Mouse (Mus musculus): ENCODE data around the gene Tnrc6a.

Tnrc6a gene

GRCm38 (mm10) chr7:123193201-123193600, 69.5 kb downstream of the Tnrc6a start:
- no peak for DNase-seq

- peak in 1 of 2 experiments; percentile 37 for DNase-seq
Observed at GRCm38 (mm10) chr7:123194696-123195095, 71.0 kb downstream of the Tnrc6a start.

- no peak for DNase-seq
Observed at GRCm38 (mm10) chr7:123196432-123196831, 72.7 kb downstream of the Tnrc6a start.

GRCm38 (mm10) chr7:123198695-123199094, 75.0 kb downstream of the Tnrc6a start:
- DNase-seq = no peak

GRCm38 (mm10) chr7:123199151-123199550, 75.5 kb downstream of the Tnrc6a start:
- no peak for DNase-seq

GRCm38 (mm10) chr7:123199656-123200206, 76.0 kb downstream of the Tnrc6a start:
- no peak for DNase-seq

- DNase-seq = no peak
Observed at GRCm38 (mm10) chr7:123200722-123201121, 77.0 kb downstream of the Tnrc6a start.

GRCm38 (mm10) chr7:123205261-123205660, 81.6 kb downstream of the Tnrc6a start:
- DNase-seq = peak; percentile 83 to 84

- DNase-seq = no peak
Observed at GRCm38 (mm10) chr7:123207561-123207960, 83.9 kb downstream of the Tnrc6a start.

- DNase-seq = no peak
Observed at GRCm38 (mm10) chr7:123209864-123210263, 86.2 kb downstream of the Tnrc6a start.

GRCm38 (mm10) chr7:123211461-123211860, 87.8 kb downstream of the Tnrc6a start:
- no peak for DNase-seq

- DNase-seq = no peak
Observed at GRCm38 (mm10) chr7:123212316-123212715, 88.6 kb downstream of the Tnrc6a start.

- no peak for DNase-seq
Observed at GRCm38 (mm10) chr7:123214365-123215075, 90.8 kb downstream of the Tnrc6a start, which contains the start of gene Slc5a11. Slc5a11 (plus strand) TSS chr7:123214780.

- no peak for DNase-seq
Observed at GRCm38 (mm10) chr7:123215138-123215537, 91.5 kb downstream of the Tnrc6a start.

GRCm38 (mm10) chr7:123217448-123218354, 94.0 kb downstream of the Tnrc6a start:
- DNase-seq = no peak

GRCm38 (mm10) chr7:123218620-123219019, 94.9 kb downstream of the Tnrc6a start:
- no peak for DNase-seq

GRCm38 (mm10) chr7:123219781-123220632, 96.3 kb downstream of the Tnrc6a start:
- DNase-seq = no peak

- DNase-seq = no peak
Observed at GRCm38 (mm10) chr7:123220633-123220942, 96.9 kb downstream of the Tnrc6a start.

- no peak for DNase-seq
Observed at GRCm38 (mm10) chr7:123224076-123224475, 100.4 kb downstream of the Tnrc6a start.

GRCm38 (mm10) chr7:123225159-123225558, 101.5 kb downstream of the Tnrc6a start:
- DNase-seq = no peak

GRCm38 (mm10) chr7:123235449-123235848, 111.8 kb downstream of the Tnrc6a start:
- no peak for DNase-seq

- no peak for DNase-seq
Observed at GRCm38 (mm10) chr7:123238621-123239020, 114.9 kb downstream of the Tnrc6a start.

GRCm38 (mm10) chr7:123240064-123240463, 116.4 kb downstream of the Tnrc6a start:
- no peak for DNase-seq
